Mouse (Mus musculus) kidney, embryonic 14.5 days (tissue): ENCODE results near the gene Supt3. TPM values are rescaled to one million over a fixed set of nuclear protein-coding genes. Genes with fewer than 3 reads are reported as not detected.

Experiments
- ATAC-seq: fragments of 200-750 bp; cut with Nextera tagmentation; 2 replicates; pipeline ENCODE4 v1.8.0; 2017; ENCODE audit warnings: moderate number of reproducible peaks, mild to moderate bottlenecking, moderate TSS enrichment, moderate library complexity; ENCODE audit not compliant: low FRiP score, low TSS enrichment
- H3K27ac ChIP-seq: fragments of 300-500 bp; sonication (generic); 2 replicates; pipeline ENCODE4 v1.5.1; 2014; ENCODE audit warnings: low read depth, mild to moderate bottlenecking, low read length, moderate library complexity, mixed read lengths
- H3K27me3 ChIP-seq: fragments of 300-500 bp; sonication (generic); 2 replicates; pipeline ENCODE4 v1.6.1; 2014; ENCODE audit warnings: mild to moderate bottlenecking, low read length; ENCODE audit not compliant: control insufficient read depth, insufficient read depth
- H3K36me3 ChIP-seq: fragments of 300-500 bp; sonication (generic); 2 replicates; pipeline ENCODE4 v1.6.1; 2014; ENCODE audit warnings: low read length, mixed read lengths; ENCODE audit not compliant: control insufficient read depth, insufficient read depth
- H3K4me1 ChIP-seq: fragments of 300-500 bp; sonication (generic); 2 replicates; pipeline ENCODE4 v1.6.1; 2014; ENCODE audit warnings: low read length, mixed read lengths; ENCODE audit not compliant: control insufficient read depth, insufficient read depth
- H3K4me2 ChIP-seq: fragments of 300-500 bp; sonication (generic); replicated peaks from 2 replicates; pipeline ENCODE4 v1.6.1; 2014; ENCODE audit warnings: low read depth, mild to moderate bottlenecking, low read length
- H3K4me3 ChIP-seq: fragments of 300-500 bp; sonication (generic); 2 replicates; pipeline ENCODE4 v1.5.1; 2014; ENCODE audit warnings: mild to moderate bottlenecking, low read length
- H3K9ac ChIP-seq: fragments of 300-500 bp; sonication (generic); 2 replicates; pipeline ENCODE4 v1.6.1; 2014; ENCODE audit warnings: low read depth, mild to moderate bottlenecking, low read length, moderate library complexity
- H3K9me3 ChIP-seq: fragments of 300-500 bp; sonication (generic); 2 replicates; pipeline ENCODE4 v1.6.1; 2016; ENCODE audit warnings: low read length; ENCODE audit not compliant: control insufficient read depth
- WGBS: fragments of 180-500 bp; shearing (Covaris S2); extraction: QIAGEN DNeasy Blood & Tissue Kit; methylation state at CpG from one replicate; pipeline ENCODE4 v1.1.7; 2014; 5-methylcytosine and 5-hydroxymethylcytosine counted together
- polyA plus RNA-seq: library from polyadenylated mRNA; unstranded; fragments of >200 nt; fragmentation: Nextera tagmentation; extraction: Ambion mirVana; gene quantifications from 2 replicates; pipeline ENCODE4 v1.2.1, GENCODE M21; 2014

The Supt3 gene
- polyA plus RNA-seq, 1 experiment from 2014 or later: 26.5 TPM

- no peaks in the 10 kb centered on the region for H3K27me3 ChIP-seq
- no peaks in the 10 kb centered on the region for H3K4me1 ChIP-seq
- H3K4me3 ChIP-seq: no peak overlapping the region
- no peaks in the 10 kb centered on the region for H3K36me3 ChIP-seq
- WGBS: 81% methylated on average over 1 of the region's 1 CpGs
- no peak for ATAC-seq
- H3K27ac ChIP-seq: no peak overlapping the region
- H3K9ac ChIP-seq: no peak overlapping the region
- no peak overlapping the region for H3K4me2 ChIP-seq
- H3K9me3 ChIP-seq: no peaks in the 10 kb centered on the region
Observed at GRCm38 (mm10) chr17:44967186-44967585, 190.2 kb downstream of the Supt3 start.

- Histone ChIP-seq H3K27ac (no peak overlapping the region), H3K27me3 (no peaks in the 10 kb centered on the region), H3K9ac (no peak overlapping the region), H3K4me3 (no peak overlapping the region), H3K4me1 (no peaks in the 10 kb centered on the region), H3K36me3 (no peaks in the 10 kb centered on the region), H3K4me2 (no peak overlapping the region), H3K9me3 (no peaks in the 10 kb centered on the region)
- WGBS: 96% methylated on average over 3 of the region's 3 CpGs
- ATAC-seq: no peak
Observed at GRCm38 (mm10) chr17:44970255-44970654, 193.3 kb downstream of the Supt3 start.

DNA sequence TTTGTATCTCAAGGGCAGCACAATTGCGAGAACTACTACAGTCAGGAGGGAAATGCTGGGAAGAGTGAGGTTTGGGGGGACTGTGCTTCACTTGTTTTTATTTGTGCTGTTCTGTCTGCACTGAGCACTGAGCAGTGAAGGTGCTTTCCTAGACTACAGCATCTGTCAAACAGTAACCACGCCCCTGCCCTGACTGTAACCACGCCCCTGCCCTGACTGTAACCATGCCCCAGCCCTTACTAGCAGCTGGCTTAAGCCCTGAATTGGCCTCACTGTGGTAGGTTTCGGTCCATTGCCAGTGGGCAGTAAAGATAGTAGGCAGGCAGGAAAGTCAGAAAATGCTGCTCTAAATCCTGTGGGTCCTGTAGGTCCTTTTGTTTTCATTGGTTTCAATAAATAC lies 196.5 kb downstream of the Supt3 start:
- ATAC-seq: peak; percentile 84
- no peaks in the 10 kb centered on the region for H3K4me1 ChIP-seq
- WGBS: 44% methylated on average over 4 of the region's 4 CpGs

GRCm38 (mm10) chr17:44977690-44978089 lies 200.7 kb downstream of the Supt3 start:
- Histone ChIP-seq H3K27me3 (no peaks in the 10 kb centered on the region), H3K9ac (no peak overlapping the region), H3K4me3 (no peak overlapping the region), H3K4me1 (no peaks in the 10 kb centered on the region), H3K27ac (no peak overlapping the region), H3K9me3 (no peaks in the 10 kb centered on the region), H3K4me2 (no peak overlapping the region), H3K36me3 (no peaks in the 10 kb centered on the region)
- ATAC-seq: no peak
- 94% methylated on average over 2 of the region's 2 CpGs for WGBS

More for the DNA sequence above, 196.5 kb downstream of the Supt3 start:
- no peak overlapping the region for H3K4me2 ChIP-seq
- no peak overlapping the region for H3K4me3 ChIP-seq
- no peaks in the 10 kb centered on the region for H3K27me3 ChIP-seq
- H3K9ac ChIP-seq: no peak overlapping the region
- no peaks in the 10 kb centered on the region for H3K36me3 ChIP-seq
- H3K9me3 ChIP-seq: no peaks in the 10 kb centered on the region
- no peak overlapping the region for H3K27ac ChIP-seq

DNA sequence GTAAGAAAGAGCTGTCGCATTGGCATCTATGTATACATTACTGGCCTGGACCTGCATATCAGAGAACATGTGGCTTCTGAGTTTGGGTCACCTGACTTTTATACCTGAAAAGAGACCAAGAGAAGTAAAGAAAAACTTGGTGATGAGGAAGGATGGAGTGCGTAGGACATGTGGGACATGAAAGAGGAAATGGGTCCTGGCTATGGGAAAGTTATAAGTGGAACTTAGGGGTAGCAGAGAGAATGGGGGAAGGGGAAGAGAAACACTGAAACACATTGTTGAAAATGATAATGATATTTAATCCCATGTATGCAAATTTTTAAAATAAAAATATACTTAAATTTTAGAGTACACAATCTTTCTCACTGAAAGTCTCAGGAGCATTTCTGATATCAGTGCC lies 211.0 kb downstream of the Supt3 start:
- H3K9ac ChIP-seq: no peak overlapping the region
- no peaks in the 10 kb centered on the region for H3K27me3 ChIP-seq
- H3K4me3 ChIP-seq: no peak overlapping the region
- no peaks in the 10 kb centered on the region for H3K9me3 ChIP-seq
- H3K4me1 ChIP-seq: no peaks in the 10 kb centered on the region
- no peak overlapping the region for H3K27ac ChIP-seq
- ATAC-seq: no peak
- no peak overlapping the region for H3K4me2 ChIP-seq
- WGBS: 96% methylated on average over 2 of the region's 2 CpGs
- no peaks in the 10 kb centered on the region for H3K36me3 ChIP-seq

GRCm38 (mm10) chr17:45003311-45003710 lies 226.4 kb downstream of the Supt3 start:
- no peaks in the 10 kb centered on the region for H3K36me3 ChIP-seq
- no peak overlapping the region for H3K4me2 ChIP-seq
- H3K4me1 ChIP-seq: no peaks in the 10 kb centered on the region
- WGBS: 96% methylated on average over 4 of the region's 4 CpGs
- no peak overlapping the region for H3K27ac ChIP-seq
- ATAC-seq: no peak
- no peaks in the 10 kb centered on the region for H3K27me3 ChIP-seq
- no peaks in the 10 kb centered on the region for H3K9me3 ChIP-seq
- no peak overlapping the region for H3K9ac ChIP-seq
- no peak overlapping the region for H3K4me3 ChIP-seq

DNA sequence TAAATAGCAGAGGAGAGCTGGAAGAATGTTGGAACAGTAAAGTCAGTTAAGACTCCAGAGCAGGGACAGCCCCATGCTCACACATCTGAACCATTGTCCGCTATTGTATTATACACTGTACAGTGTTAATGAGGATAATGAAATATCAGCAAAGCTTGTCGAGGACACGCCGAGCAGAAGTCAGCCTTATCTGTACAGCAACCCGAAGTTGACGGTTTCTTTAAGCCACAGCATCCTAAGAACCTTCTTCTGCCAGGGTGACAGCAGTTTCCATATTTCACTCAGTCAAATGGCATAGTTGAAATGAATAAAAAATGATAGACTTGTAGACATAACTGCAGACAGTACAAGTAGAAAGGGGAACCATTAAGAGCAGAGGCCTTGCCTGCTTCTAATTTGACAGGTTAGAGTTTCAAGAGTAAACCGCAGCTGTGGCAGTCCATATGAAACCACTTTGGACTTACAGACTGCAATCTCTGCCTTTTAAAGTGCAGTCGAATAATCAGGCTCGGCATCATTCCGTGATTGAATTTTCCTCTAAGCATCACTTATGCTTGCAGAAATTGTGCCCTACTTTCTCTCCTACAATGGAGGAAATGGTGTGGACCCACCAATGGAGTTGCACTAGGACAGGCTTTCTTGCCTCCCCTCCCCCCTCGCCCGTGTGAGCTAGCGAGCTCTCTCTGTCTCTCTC lies 227.7 kb downstream of the Supt3 start:
- Histone ChIP-seq H3K9ac (no peak overlapping the region), H3K4me2 (no peak overlapping the region), H3K4me1 (no peaks in the 10 kb centered on the region), H3K27me3 (no peaks in the 10 kb centered on the region), H3K27ac (no peak overlapping the region), H3K4me3 (no peak overlapping the region), H3K36me3 (no peaks in the 10 kb centered on the region), H3K9me3 (no peaks in the 10 kb centered on the region)
- ATAC-seq: no peak
- WGBS: 86% methylated on average over 13 of the region's 13 CpGs

- no peak overlapping the region for H3K27ac ChIP-seq
- no peak for ATAC-seq
Observed at GRCm38 (mm10) chr17:45007461-45007860, 230.5 kb downstream of the Supt3 start.

DNA sequence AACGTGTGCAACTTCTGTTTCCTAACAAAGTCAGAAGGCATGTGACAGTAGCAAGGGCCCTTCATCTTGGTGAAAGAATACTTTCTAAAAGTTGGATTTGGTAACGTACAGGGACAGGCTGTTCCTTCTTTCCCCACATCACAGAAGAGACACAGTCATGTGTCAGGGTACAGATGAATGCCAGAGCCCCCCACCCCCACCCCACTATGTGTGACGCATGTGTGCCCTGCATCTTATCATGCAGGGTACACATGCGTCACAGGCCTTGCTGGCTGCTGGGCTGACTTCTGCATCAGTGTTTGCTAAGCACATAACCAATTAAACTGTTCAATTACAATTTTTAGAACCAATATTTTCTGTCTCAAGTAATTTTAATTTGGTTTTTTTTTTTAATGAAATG lies 231.7 kb downstream of the Supt3 start:
- no peak for ATAC-seq
- H3K27me3 ChIP-seq: no peaks in the 10 kb centered on the region
- H3K27ac ChIP-seq: no peak overlapping the region
- no peak overlapping the region for H3K4me2 ChIP-seq
- H3K9ac ChIP-seq: no peak overlapping the region
- H3K9me3 ChIP-seq: no peaks in the 10 kb centered on the region
- H3K4me1 ChIP-seq: no peaks in the 10 kb centered on the region
- WGBS: 82% methylated on average over 4 of the region's 4 CpGs
- H3K4me3 ChIP-seq: no peak overlapping the region
- no peaks in the 10 kb centered on the region for H3K36me3 ChIP-seq

More at GRCm38 (mm10) chr17:45007461-45007860, 230.5 kb downstream of the Supt3 start:
- Histone ChIP-seq H3K4me3 (no peak overlapping the region), H3K36me3 (no peaks in the 10 kb centered on the region), H3K4me1 (no peaks in the 10 kb centered on the region), H3K27me3 (no peaks in the 10 kb centered on the region), H3K9ac (no peak overlapping the region), H3K9me3 (no peaks in the 10 kb centered on the region), H3K4me2 (no peak overlapping the region)
- whole genome bisulfite sequencing: 71% methylated on average over 1 of the region's 1 CpGs
